Mouse (Mus musculus) heart, embryonic 15.5 days (tissue): ENCODE measurements at regions not wholly inside any gene's neighbourhood (a gene's known extent, or its start where the extent isn't known, plus 50 kb on each side); places are given as distances from the start of the nearest gene placed in this dataset.

Experiments
- ATAC-seq: fragments of 200-750 bp; cut with Nextera tagmentation; replicated peaks from 2 replicates; pipeline ENCODE4 v1.8.0; 2017; ENCODE audit warnings: low read depth, moderate TSS enrichment; ENCODE audit not compliant: insufficient number of reproducible peaks, insufficient read depth, low FRiP score
- H3K27ac ChIP-seq: fragments of 300-500 bp; sonication (generic); 2 replicates; pipeline ENCODE4 v1.5.1; 2015; ENCODE audit warnings: mild to moderate bottlenecking, inconsistent platforms
- H3K27me3 ChIP-seq: fragments of 300-500 bp; sonication (generic); 2 replicates; pipeline ENCODE4 v1.6.1; 2015; ENCODE audit warnings: inconsistent platforms
- H3K36me3 ChIP-seq: fragments of 300-500 bp; sonication (generic); 2 replicates; pipeline ENCODE4 v1.6.1; 2015; ENCODE audit warnings: mild to moderate bottlenecking, inconsistent platforms
- H3K4me1 ChIP-seq: fragments of 300-500 bp; sonication (generic); replicated peaks from 2 replicates; pipeline ENCODE4 v1.6.1; 2015; ENCODE audit warnings: inconsistent platforms
- H3K4me2 ChIP-seq: fragments of 300-500 bp; sonication (generic); 2 replicates; pipeline ENCODE4 v1.6.1; 2015; ENCODE audit warnings: inconsistent platforms, mild to moderate bottlenecking, moderate library complexity
- H3K4me3 ChIP-seq: fragments of 300-500 bp; sonication (generic); 2 replicates; pipeline ENCODE4 v1.5.1; 2015; ENCODE audit warnings: mild to moderate bottlenecking, inconsistent platforms
- H3K9ac ChIP-seq: fragments of 300-500 bp; sonication (generic); 2 replicates; pipeline ENCODE4 v1.6.1; 2015; ENCODE audit warnings: mild to moderate bottlenecking, inconsistent platforms
- H3K9me3 ChIP-seq: fragments of 300-500 bp; sonication (generic); replicated peaks from 2 replicates; pipeline ENCODE4 v1.6.1; 2016; ENCODE audit warnings: inconsistent platforms
- WGBS: fragments of 180-500 bp; shearing (Covaris S2); methylation state at CpG from one replicate; pipeline ENCODE4 v1.1.7; 2015; ENCODE audit warnings: mixed read lengths; 5-methylcytosine and 5-hydroxymethylcytosine counted together

DNA sequence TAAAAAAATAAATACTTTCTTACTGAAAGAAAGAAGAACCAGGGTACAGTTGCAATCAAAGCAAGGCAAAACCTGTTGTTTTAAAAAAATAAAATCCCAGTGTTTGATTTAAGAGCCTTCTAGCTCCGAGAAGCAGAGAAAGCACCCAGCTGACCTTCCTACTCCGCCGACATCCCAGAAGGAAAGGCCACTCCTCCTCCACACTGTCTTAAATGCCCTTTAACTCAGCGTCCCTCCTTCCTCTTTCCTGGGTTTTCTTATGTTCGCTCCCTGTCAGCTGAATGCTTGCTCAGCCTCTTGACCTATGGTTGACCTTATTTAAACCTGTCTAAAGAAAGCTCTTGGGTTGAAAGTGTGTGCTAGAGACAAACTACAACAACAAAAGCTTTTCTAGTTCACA lies 79.1 kb downstream of the Sptssa start:
- no peaks in the 10 kb centered on the region for H3K36me3 ChIP-seq
- no peak for ATAC-seq
- 20% methylated on average over 5 of the region's 5 CpGs for WGBS

DNA sequence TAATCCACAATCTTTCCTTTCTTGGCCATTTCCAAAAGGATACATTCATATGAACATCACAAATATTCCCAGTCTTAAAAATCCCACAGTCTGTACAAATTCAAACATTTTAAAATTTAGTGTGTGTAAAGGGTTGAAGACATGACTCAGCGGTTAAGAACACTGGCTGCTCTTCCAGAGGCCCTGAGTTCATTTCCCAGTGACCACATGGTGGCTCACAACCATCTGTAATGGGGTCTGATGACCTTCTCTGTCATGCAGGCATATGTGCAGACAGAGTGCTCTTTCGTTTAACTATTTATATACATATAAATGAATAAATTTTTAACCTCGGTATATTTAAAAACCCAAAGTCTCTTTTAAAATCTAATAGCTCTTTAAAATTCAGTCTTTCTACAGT lies 79.6 kb downstream of the Sptssa start:
- Histone ChIP-seq H3K27ac (no peak overlapping the region), H3K4me2 (no peak overlapping the region), H3K9me3 (no peaks in the 10 kb centered on the region), H3K4me3 (no peak overlapping the region), H3K9ac (no peak overlapping the region), H3K36me3 (no peaks in the 10 kb centered on the region), H3K27me3 (no peaks in the 10 kb centered on the region), H3K4me1 (no peaks in the 10 kb centered on the region)
- 64% methylated on average over 3 of the region's 3 CpGs for WGBS
- ATAC-seq = no peak

More for the DNA sequence above, 79.1 kb downstream of the Sptssa start:
- H3K27me3 ChIP-seq = no peaks in the 10 kb centered on the region
- no peak overlapping the region for H3K4me3 ChIP-seq
- H3K9me3 ChIP-seq = no peaks in the 10 kb centered on the region
- H3K27ac ChIP-seq = no peak overlapping the region
- H3K4me1 ChIP-seq = no peaks in the 10 kb centered on the region
- H3K4me2 ChIP-seq = no peak overlapping the region
- no peak overlapping the region for H3K9ac ChIP-seq

DNA sequence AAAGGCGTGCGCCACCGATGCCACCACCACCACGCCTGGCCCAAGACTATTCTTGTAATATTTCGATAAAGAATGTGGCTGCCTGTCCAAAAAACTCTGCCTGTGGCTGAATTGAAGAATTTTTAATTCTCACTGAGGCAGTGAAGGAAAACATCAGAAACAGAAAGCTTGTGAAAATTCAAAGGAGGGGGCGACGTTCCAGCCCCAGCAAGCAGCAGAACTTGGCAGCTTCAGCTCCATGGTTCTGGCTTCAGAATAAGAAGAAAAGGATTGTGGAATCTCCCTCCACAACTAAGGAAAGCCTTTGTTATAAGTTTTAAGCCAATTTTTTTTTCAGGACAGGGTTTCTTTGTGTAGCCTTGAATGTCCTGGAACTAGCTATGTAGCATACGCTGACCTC lies 83.5 kb downstream of the Sptssa start:
- H3K4me2 ChIP-seq = no peak overlapping the region
- no peaks in the 10 kb centered on the region for H3K4me1 ChIP-seq
- ATAC-seq = no peak
- no peak overlapping the region for H3K4me3 ChIP-seq
- no peaks in the 10 kb centered on the region for H3K9me3 ChIP-seq
- no peaks in the 10 kb centered on the region for H3K36me3 ChIP-seq
- no peaks in the 10 kb centered on the region for H3K27me3 ChIP-seq
- no peak overlapping the region for H3K27ac ChIP-seq
- 89% methylated on average over 8 of the region's 8 CpGs for WGBS
- H3K9ac ChIP-seq = no peak overlapping the region

DNA sequence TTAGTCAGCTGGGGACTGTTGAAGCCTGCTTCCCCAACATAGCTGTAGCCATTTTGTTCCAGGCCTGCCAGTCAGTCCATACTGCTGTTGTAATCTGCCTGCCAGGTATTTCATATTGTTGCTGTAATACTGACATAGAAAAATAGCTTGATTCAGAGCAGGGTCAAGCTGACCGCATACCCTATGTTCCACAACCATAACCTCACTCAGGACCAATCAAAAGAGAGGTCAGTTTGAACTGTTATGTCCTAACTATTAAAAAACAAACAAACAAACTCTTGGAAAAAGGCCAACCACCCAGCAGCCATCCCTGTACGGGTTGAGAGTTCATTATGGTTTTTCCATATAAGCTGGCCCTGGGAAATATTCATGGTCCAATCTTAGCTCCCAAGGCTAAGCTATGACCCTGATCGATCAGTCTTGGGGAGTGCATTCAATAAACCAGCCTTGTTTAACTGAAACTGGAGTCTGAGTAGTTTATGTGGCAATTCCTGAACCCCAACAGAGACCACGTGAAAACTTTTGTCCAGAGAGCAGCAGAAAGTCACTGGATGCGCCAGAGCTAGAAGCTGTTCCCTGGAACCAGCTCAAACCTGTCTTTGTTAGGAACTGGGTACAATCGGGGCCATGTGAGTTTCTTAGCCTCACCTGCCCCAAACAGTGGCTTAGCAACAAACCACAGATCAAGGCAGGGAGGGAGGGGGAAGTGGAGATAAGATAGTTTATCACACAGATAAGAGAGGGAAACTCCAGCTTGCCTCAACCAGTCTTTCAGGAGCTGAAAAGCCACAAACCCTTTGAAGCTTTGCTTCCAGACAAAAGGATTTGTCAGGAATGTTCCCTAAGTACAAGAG lies 88.1 kb downstream of the Sptssa start:
- Histone ChIP-seq H3K4me1 (no peaks in the 10 kb centered on the region), H3K4me2 (no peak overlapping the region), H3K27ac (no peak overlapping the region), H3K4me3 (no peak overlapping the region), H3K36me3 (no peaks in the 10 kb centered on the region), H3K9me3 (no peaks in the 10 kb centered on the region), H3K27me3 (no peaks in the 10 kb centered on the region), H3K9ac (no peak overlapping the region)
- 64% methylated on average over 6 of the region's 6 CpGs for WGBS
- no peak for ATAC-seq

DNA sequence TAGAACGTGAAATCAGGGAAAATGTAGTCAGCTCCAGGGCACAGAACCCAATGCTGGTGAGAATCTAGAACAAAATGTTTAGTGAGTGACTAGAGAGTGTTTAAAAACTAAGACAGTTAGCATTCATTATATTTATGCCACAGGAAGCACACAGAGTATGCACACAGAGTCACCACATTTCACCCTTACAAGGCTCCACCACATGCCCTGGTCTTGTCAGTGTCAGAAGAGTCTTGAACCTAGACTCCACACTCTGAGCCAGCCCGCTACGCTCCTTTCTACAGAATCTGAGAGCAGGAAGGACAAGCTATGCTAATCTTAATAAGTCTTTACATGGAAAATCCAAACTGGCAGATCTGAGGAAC lies 89.0 kb downstream of the Sptssa start:
- no peak for ATAC-seq
- Histone ChIP-seq H3K36me3 (no peaks in the 10 kb centered on the region), H3K4me2 (no peak overlapping the region), H3K27ac (no peak overlapping the region), H3K9me3 (no peaks in the 10 kb centered on the region), H3K27me3 (no peaks in the 10 kb centered on the region), H3K4me1 (no peaks in the 10 kb centered on the region), H3K9ac (no peak overlapping the region), H3K4me3 (no peak overlapping the region)
- 85% methylated on average over 3 of the region's 3 CpGs for WGBS

DNA sequence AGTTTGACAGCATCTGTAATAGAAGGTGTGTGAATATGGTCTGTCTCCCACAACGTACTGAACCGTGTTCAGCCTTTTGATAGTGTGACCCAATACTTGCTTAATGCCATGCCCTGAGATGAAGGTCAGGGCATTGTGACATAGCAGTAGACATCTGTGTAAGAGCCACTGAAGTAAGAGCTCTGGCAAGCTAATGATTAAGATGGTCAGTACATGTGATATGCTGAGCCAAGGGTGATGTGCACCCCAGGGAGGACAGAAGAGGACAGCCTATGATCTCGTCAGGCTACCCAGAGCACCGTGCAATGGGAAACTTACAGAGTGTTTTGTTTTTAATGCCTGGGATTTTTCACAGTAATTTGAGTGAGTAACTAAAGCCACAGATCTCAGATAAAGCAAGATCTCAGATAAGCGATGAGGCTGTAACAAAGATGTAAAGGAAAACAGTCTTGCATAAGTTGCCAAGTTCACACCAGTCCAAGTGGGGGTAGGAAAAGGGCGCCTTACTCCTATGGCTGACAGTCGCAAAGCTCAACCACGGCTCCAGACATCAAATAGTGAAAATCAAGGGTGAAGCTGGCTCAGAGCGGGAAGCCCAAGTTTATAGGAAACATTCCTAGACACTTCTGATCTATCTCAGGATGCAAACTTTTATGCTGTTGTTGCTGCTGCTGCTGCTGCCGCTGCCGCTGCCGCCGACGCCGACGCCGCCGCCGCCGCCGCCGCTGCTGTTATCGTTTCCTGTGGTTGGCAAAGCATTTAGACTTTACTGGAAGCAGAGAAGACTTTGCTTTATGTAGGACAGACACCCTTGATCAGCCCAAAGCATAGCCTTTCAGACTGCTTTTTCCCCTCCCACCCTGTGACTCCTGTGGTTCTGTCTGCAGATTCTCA lies 89.6 kb downstream of the Sptssa start:
- Histone ChIP-seq H3K9me3 (no peaks in the 10 kb centered on the region), H3K4me2 (no peak overlapping the region), H3K9ac (no peak overlapping the region), H3K4me1 (no peaks in the 10 kb centered on the region), H3K36me3 (no peaks in the 10 kb centered on the region), H3K27ac (no peak overlapping the region), H3K27me3 (no peaks in the 10 kb centered on the region), H3K4me3 (no peak overlapping the region)
- WGBS = 79% methylated on average over 23 of the region's 23 CpGs
- ATAC-seq = no peak

DNA sequence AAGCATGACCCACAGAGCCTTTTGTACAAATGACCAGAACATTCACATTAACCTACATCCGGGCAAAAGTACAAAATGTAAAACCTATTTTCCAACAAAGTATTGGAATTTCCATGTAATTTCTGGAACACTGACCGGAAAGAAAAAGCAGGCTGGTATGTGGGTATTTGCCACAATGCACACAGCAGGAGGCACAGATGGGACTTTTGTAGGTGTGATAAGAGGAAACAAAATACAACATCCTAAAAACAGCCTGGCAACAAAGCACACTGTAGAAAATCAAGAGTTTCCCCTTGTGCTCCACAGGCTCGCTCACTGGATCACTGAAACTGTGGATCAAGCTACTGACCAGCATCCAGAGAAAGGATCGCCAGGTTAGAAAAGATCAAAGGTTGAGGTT lies 94.4 kb downstream of the Sptssa start:
- Histone ChIP-seq H3K36me3 (no peaks in the 10 kb centered on the region), H3K9me3 (no peaks in the 10 kb centered on the region), H3K4me3 (no peak overlapping the region), H3K27ac (no peak overlapping the region), H3K4me2 (no peak overlapping the region), H3K4me1 (no peaks in the 10 kb centered on the region), H3K9ac (no peak overlapping the region), H3K27me3 (no peaks in the 10 kb centered on the region)
- ATAC-seq = no peak
- 87% methylated on average over 4 of the region's 4 CpGs for WGBS

DNA sequence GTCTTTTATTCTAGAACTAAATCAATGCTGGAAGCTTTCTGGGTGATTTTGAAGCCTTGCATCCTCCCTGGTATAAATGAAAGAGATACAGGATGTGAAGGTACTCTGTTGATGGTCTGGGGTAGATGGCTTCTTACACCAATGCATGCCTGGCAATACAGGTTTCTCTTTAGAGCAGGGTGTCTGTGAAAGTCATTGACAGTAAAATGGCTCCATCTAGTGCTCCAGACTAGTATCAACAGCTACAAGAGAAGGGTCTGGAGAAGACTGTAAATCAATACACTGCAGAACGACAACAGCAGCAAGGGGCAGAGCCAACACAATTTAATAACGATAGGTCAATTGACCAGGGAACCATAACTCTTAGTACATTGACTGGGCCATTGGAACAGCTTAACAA lies 98.3 kb downstream of the Sptssa start:
- no peak overlapping the region for H3K4me3 ChIP-seq
- H3K36me3 ChIP-seq = no peaks in the 10 kb centered on the region
- no peaks in the 10 kb centered on the region for H3K4me1 ChIP-seq
- no peak for ATAC-seq
- H3K27me3 ChIP-seq = no peaks in the 10 kb centered on the region
- H3K9me3 ChIP-seq = no peaks in the 10 kb centered on the region
- 54% methylated on average over 2 of the region's 2 CpGs for WGBS
- no peak overlapping the region for H3K4me2 ChIP-seq
- no peak overlapping the region for H3K9ac ChIP-seq
- no peak overlapping the region for H3K27ac ChIP-seq

DNA sequence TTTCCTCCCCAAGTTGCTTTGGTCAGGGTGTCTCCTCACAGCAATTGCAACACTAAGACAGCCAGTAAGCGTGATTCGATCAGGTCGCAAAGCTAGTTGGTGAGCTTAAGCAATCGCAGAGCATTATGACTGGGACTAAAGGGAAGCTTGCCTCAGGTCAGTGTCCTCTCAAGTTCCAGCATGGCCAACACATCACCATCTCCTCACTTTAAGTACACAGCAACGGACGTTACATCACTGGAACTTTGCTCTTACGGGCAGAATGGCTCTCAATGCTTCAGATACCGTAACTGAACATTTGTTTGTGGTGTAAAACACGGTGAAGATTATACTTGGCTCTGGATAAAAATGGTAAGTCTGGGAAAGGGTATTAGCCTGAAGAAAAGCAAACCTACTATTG lies 106.7 kb downstream of the Sptssa start:
- Histone ChIP-seq H3K4me1 (0 out of 2 replicates have a peak, but pooled peaks cover 4% of the 10 kb centered on the region), H3K9me3 (no peaks in the 10 kb centered on the region), H3K9ac (no peak overlapping the region), H3K4me3 (no peak overlapping the region), H3K27ac (no peak overlapping the region), H3K27me3 (no peaks in the 10 kb centered on the region), H3K4me2 (no peak overlapping the region), H3K36me3 (no peaks in the 10 kb centered on the region)
- no peak for ATAC-seq
- 83% methylated on average over 9 of the region's 9 CpGs for WGBS

DNA sequence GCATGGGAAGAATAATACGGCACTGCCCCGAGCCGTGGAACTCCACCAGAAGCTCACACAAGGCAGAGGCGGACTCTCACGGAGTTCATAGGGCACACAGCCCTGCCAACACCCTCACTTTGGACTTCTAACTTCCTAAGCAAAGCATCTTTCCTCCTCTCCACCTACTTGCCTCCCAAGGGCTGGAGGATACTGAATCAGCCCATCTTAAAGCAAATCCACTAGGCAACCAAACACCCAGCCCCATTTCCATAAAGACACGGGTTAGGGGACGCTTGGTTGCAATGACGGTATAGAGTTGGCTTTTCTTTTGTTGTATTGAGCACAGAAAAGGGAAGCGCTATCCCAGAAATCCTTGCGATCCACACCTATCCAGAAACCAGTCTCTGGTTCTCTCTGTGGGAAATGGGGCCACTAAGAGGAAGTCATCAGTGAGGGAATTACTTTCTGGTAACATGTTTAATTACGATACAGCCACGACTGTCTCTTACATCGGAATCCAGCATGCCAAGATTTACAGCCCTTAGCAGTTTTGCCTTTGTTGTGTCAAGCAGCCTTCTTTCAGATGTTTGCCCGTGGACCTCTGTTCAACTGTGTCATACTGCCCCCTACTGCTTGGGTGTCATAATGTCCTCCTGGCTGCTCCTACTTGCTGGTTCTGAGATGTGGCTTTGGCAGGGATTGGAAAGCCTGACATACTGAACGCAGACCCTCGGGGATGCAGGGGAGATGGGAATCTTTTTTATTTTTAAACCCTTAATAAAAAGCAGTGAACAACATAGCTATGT lies 110.4 kb downstream of the Sptssa start:
- no peak for ATAC-seq
- Histone ChIP-seq H3K4me1 (0 out of 2 replicates have a peak, but pooled peaks cover 4% of the 10 kb centered on the region), H3K4me3 (no peak overlapping the region), H3K4me2 (peak overlapping the region; percentile 8; the same call in 1 of the 2 replicates), H3K27me3 (no peaks in the 10 kb centered on the region), H3K9me3 (no peaks in the 10 kb centered on the region), H3K27ac (no peak overlapping the region), H3K36me3 (no peaks in the 10 kb centered on the region), H3K9ac (no peak overlapping the region)
- WGBS = 35% methylated on average over 16 of the region's 16 CpGs

DNA sequence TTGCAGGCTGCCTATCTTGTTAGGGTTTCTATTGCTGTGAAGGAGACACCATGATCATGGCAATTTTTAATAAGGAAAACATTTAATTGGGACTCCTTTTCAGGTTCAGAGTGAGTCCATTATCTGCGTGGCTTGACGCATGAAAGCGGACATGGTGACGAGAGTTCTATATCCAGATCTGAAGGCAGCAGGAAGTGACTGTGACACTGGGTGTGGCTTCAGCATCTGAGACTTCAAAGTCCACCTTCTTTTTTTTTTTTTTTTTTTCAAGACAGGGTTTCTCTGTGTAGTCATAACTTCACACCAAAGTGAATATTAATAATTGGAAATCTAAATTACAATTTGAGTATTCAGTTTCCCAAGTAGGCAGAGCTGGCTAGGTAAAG lies 118.1 kb downstream of the Sptssa start:
- Histone ChIP-seq H3K9ac (no peak overlapping the region), H3K4me1 (no peaks in the 10 kb centered on the region), H3K4me3 (no peak overlapping the region), H3K9me3 (no peaks in the 10 kb centered on the region), H3K36me3 (no peaks in the 10 kb centered on the region), H3K4me2 (no peak overlapping the region), H3K27me3 (no peaks in the 10 kb centered on the region), H3K27ac (no peak overlapping the region)
- 75% methylated on average over 4 of the region's 4 CpGs for WGBS
- no peak for ATAC-seq
